Mouse (Mus musculus) heart, embryonic 12.5 days (tissue): ENCODE results near the gene Lhx1. TPM values are rescaled to one million over a fixed set of nuclear protein-coding genes. Genes with fewer than 3 reads are reported as not detected.

ENCODE experiments used
- ATAC-seq: fragments of 200-750 bp; cut with Nextera tagmentation; 2 replicates; pipeline ENCODE4 v1.8.0; 2017; ENCODE audit warnings: moderate TSS enrichment, moderate library complexity; ENCODE audit not compliant: insufficient number of reproducible peaks, low FRiP score
- H3K27ac ChIP-seq: fragments of 300-500 bp; sonication (generic); 2 replicates; pipeline ENCODE4 v1.5.1; 2016; ENCODE audit warnings: mild to moderate bottlenecking, moderate library complexity; ENCODE audit not compliant: poor library complexity, severe bottlenecking
- H3K27me3 ChIP-seq: fragments of 300-500 bp; sonication (generic); replicated peaks from 2 replicates; pipeline ENCODE4 v1.6.1; 2016; ENCODE audit warnings: mild to moderate bottlenecking, moderate library complexity
- H3K36me3 ChIP-seq: fragments of 300-500 bp; sonication (generic); 2 replicates; pipeline ENCODE4 v1.6.1; 2016; ENCODE audit warnings: mild to moderate bottlenecking, moderate library complexity
- H3K4me1 ChIP-seq: fragments of 300-500 bp; sonication (generic); replicated peaks from 2 replicates; pipeline ENCODE4 v1.6.1; 2016; ENCODE audit warnings: mild to moderate bottlenecking
- H3K4me2 ChIP-seq: fragments of 300-500 bp; sonication (generic); 2 replicates; pipeline ENCODE4 v1.6.1; 2016; ENCODE audit warnings: mild to moderate bottlenecking, moderate library complexity
- H3K4me3 ChIP-seq: fragments of 300-500 bp; sonication (generic); 2 replicates; pipeline ENCODE4 v1.5.1; 2016; ENCODE audit warnings: mild to moderate bottlenecking
- H3K9ac ChIP-seq: fragments of 300-500 bp; sonication (generic); 2 replicates; pipeline ENCODE4 v1.6.1; 2016; ENCODE audit warnings: mild to moderate bottlenecking, moderate library complexity
- H3K9me3 ChIP-seq: fragments of 300-500 bp; sonication (generic); replicated peaks from 2 replicates; pipeline ENCODE4 v1.6.1; 2016; ENCODE audit warnings: mild to moderate bottlenecking, moderate library complexity
- WGBS: fragments of 180-500 bp; shearing (Covaris S2); methylation state at CpG from one replicate; pipeline ENCODE4 v1.1.7; 2016; 5-methylcytosine and 5-hydroxymethylcytosine counted together
- polyA plus RNA-seq: library from polyadenylated mRNA; unstranded; fragments of >200 nt; fragmentation: Nextera tagmentation; extraction: Ambion mirVana; gene quantifications from 2 replicates; pipeline ENCODE4 v1.2.1, GENCODE M21; 2016

The Lhx1 gene
- polyA plus RNA-seq, 1 experiment from 2014 or later = 0.05 TPM

GRCm38 (mm10) chr11:84561546-84561945, 36.2 kb upstream of the Lhx1 start:
- Histone ChIP-seq H3K4me3 (no peak overlapping the region), H3K9me3 (no peaks in the 10 kb centered on the region), H3K27ac (no peak overlapping the region), H3K4me1 (0 out of 2 replicates have a peak, but pooled peaks cover 6% of the 10 kb centered on the region), H3K9ac (no peak overlapping the region), H3K36me3 (no peaks in the 10 kb centered on the region), H3K4me2 (no peak overlapping the region), H3K27me3 (peaks cover 23% of the 10 kb centered on the region)
- no peak for ATAC-seq
- 75% methylated on average over 5 of the region's 5 CpGs for WGBS

DNA sequence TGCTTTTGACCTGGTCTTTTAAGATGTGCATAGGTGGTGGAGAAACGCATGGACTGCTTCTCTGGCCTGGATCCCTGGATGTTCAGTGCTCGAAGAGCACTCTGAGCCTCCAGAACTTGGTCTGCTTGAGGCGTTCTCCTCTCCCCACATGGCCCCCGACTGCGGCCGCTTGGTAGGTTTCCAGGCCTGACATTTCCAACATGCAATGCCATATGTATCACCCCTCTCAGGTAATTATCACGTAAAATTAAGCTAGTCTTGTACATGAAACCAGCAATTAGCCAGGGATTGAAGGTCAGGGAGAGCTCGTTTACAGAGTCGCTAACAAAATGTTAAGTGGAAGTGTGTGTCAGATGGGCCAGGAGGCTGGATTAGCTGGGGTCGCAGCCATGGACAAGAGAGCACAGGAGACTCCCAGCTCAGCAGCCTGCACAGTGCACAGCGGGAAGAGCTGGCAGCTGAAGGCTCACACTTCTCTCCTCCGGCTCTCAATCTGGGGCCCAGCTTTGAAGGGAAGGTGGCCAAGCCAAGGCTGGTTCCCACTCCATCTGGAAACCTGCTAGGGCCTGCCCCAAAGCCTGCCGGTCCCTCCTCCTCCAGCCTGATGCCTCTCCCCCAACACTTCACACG, 28.6 kb upstream of the Lhx1 start:
- no peak overlapping the region for H3K4me3 ChIP-seq
- no peaks in the 10 kb centered on the region for H3K36me3 ChIP-seq
- no peak overlapping the region for H3K4me2 ChIP-seq
- ATAC-seq = no peak
- H3K9me3 ChIP-seq = 0 out of 2 replicates have a peak, but pooled peaks cover 4% of the 10 kb centered on the region
- H3K27ac ChIP-seq = no peak overlapping the region
- 72% methylated on average over 14 of the region's 14 CpGs for WGBS
- no peaks in the 10 kb centered on the region for H3K4me1 ChIP-seq
- peaks cover 5% of the 10 kb centered on the region; the same call in 1 of the 2 replicates for H3K27me3 ChIP-seq
- no peak overlapping the region for H3K9ac ChIP-seq

GRCm38 (mm10) chr11:84551296-84551695, 26.0 kb upstream of the Lhx1 start:
- Histone ChIP-seq H3K4me3 (no peak overlapping the region), H3K27me3 (peaks cover 8% of the 10 kb centered on the region; the same call in 1 of the 2 replicates), H3K27ac (no peak overlapping the region), H3K36me3 (no peaks in the 10 kb centered on the region), H3K4me2 (no peak overlapping the region), H3K9ac (no peak overlapping the region), H3K9me3 (0 out of 2 replicates have a peak, but pooled peaks cover 4% of the 10 kb centered on the region), H3K4me1 (no peaks in the 10 kb centered on the region)
- WGBS = 70% methylated on average over 4 of the region's 4 CpGs
- ATAC-seq = no peak

DNA sequence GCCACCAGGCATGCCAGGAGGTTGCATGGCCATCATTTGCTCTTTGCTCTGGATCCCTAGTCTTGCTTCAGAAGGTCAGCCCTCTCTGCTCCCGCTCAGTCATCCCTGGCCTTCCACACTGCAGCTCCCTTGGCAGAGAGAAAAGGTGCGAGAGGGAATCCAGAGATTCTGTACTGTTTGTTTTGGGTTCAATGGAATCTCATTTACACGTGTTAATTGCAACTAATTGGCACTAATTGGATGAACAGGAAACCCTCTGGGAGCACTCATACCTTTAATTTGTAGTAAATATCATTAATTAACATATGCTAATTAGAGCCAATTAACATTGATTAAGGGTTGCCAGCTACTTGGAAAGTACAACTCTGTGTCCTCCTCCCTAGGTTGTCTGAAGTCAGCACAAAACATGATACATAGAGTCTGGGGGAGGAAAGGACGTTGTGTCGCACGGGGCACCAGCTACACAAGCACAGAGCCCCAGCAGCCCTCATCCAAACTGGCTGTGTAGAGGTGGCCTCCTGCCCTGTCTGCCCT, 24.0 kb upstream of the Lhx1 start:
- no peak for ATAC-seq

DNA sequence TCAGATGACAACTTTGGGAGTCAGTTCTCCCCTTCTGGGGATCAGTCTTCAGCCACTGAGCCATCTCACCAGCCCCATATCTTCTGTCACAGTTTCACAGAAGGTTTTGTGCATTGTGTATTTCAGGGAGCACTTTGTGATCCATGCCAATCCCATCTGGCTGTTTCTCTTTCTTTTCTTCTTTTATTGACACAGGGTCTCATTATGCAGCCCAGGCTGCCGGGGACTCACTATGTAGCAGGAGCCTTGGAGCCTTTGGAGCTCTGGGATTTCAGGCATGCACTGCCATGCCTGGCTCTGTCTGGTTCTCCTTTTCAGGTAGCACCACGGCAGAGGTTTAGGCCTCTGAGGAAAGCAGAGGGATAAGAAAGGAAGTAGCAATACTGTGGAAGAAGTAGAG, 23.0 kb upstream of the Lhx1 start:
- Histone ChIP-seq H3K9ac (no peak overlapping the region), H3K36me3 (no peaks in the 10 kb centered on the region), H3K27me3 (peaks cover 8% of the 10 kb centered on the region; the same call in 1 of the 2 replicates), H3K4me1 (no peaks in the 10 kb centered on the region), H3K27ac (no peak overlapping the region), H3K9me3 (0 out of 2 replicates have a peak, but pooled peaks cover 4% of the 10 kb centered on the region), H3K4me3 (no peak overlapping the region), H3K4me2 (no peak overlapping the region)
- 63% methylated on average over 2 of the region's 2 CpGs for WGBS
- ATAC-seq = no peak

More for the DNA sequence above, 24.0 kb upstream of the Lhx1 start:
- H3K36me3 ChIP-seq = no peaks in the 10 kb centered on the region
- peaks cover 8% of the 10 kb centered on the region; the same call in 1 of the 2 replicates for H3K27me3 ChIP-seq
- no peak overlapping the region for H3K27ac ChIP-seq
- WGBS = 42% methylated on average over 6 of the region's 6 CpGs
- 0 out of 2 replicates have a peak, but pooled peaks cover 4% of the 10 kb centered on the region for H3K9me3 ChIP-seq
- no peak overlapping the region for H3K9ac ChIP-seq
- H3K4me2 ChIP-seq = no peak overlapping the region
- H3K4me1 ChIP-seq = no peaks in the 10 kb centered on the region
- H3K4me3 ChIP-seq = no peak overlapping the region

GRCm38 (mm10) chr11:84539981-84540380, 14.6 kb upstream of the Lhx1 start:
- Histone ChIP-seq H3K36me3 (no peaks in the 10 kb centered on the region), H3K27ac (no peak overlapping the region), H3K9me3 (no peaks in the 10 kb centered on the region), H3K4me2 (no peak overlapping the region), H3K4me3 (no peak overlapping the region), H3K9ac (no peak overlapping the region), H3K4me1 (peaks cover 8% of the 10 kb centered on the region; the same call in 1 of the 2 replicates), H3K27me3 (peaks cover 23% of the 10 kb centered on the region)
- ATAC-seq = no peak
- 24% methylated on average over 4 of the region's 4 CpGs for WGBS

DNA sequence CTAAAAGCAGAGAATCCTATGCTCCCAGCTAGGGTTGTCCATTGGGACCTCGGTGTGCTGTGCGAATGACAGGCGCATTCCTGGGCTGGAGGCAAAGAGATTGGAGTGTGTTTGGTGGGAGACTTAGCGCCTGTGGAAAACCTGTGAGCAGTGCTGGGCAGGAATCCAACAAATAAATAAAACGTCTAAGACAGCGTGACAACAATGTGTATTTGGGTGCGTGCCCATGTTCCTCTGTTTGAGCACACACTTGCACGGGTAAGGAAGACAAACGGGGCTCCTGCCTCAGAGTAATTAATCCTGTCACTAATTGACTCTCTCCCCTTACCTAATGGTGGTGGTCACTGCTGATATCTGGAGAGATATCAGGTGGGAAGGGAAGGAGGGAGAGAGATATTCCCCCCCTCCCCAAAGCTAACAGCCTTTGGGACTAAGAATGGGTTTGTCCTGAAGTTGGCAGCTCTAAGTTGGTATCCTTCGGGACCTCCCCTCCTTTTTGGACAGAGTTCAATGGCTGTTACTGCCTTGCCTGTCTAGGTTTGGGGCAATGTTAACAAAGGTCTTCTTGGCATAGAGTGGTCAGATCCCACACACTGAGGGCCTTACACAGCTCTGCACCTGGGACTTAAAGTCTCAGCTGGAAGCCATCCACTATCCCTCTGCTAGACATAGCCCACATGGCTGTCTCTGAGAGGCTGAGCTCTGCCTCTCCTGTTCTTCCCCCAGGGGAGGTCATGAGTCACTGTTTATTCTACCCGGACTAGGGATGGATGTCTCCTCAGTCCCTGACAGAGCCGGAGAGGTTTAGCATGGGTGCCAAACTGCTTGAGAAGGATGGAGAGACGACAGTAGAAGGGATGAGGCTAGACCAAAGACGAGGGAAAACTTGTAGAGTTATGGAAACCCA, 4.7 kb upstream of the Lhx1 start:
- Histone ChIP-seq H3K4me2 (no peak overlapping the region), H3K4me3 (peak overlapping the region; percentile 16; the same call in 1 of the 2 replicates)

DNA sequence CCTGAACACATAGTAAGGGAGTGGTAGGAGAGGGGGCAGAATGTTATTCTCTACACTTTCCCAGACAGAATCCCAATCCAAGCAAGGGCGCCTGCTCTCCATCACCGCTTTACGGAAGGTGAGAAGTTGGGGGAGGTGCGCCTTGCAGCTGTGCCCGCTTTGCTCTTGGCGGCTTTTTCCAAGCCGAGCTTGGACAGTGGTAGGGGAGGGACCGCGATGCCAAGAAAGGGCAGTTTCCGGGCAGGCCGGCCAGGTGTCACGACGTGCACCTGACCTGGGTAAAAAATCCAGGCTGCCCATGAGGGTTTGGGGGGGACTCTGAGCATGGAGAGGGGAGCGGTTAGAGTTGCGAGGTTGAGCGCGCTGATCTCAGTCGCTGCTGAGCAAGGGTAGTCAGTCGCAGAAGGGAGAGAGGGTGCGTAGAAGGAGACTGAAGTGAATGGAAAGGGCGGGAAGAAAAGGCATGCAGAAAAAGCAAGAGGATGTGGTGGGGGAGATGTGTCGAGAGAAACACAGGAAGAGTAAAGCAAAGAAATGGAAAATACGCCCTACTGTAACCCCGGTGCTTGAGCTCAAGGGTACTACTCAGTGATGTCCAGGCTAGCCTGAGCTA, 3.9 kb upstream of the Lhx1 start:
- WGBS = 2% methylated on average over 24 of the region's 24 CpGs
- peaks cover 33% of the 10 kb centered on the region for H3K4me1 ChIP-seq
- ATAC-seq = no peak
- H3K9me3 ChIP-seq = no peaks in the 10 kb centered on the region
- H3K9ac ChIP-seq = no peak overlapping the region
- H3K27ac ChIP-seq = no peak overlapping the region
- peak overlapping the region; percentile 16 for H3K4me3 ChIP-seq
- no peaks in the 10 kb centered on the region for H3K36me3 ChIP-seq
- H3K27me3 ChIP-seq = peaks cover 92% of the 10 kb centered on the region
- peak overlapping the region; percentile 42 for H3K4me2 ChIP-seq

More for the DNA sequence above, 4.7 kb upstream of the Lhx1 start:
- H3K27me3 ChIP-seq = peaks cover 84% of the 10 kb centered on the region
- no peak overlapping the region for H3K27ac ChIP-seq
- H3K9ac ChIP-seq = no peak overlapping the region
- no peak for ATAC-seq
- H3K9me3 ChIP-seq = no peaks in the 10 kb centered on the region
- peaks cover 31% of the 10 kb centered on the region for H3K4me1 ChIP-seq
- no peaks in the 10 kb centered on the region for H3K36me3 ChIP-seq
- WGBS = 10% methylated on average over 14 of the region's 14 CpGs

- Histone ChIP-seq H3K4me1 (peaks cover 49% of the 10 kb centered on the region), H3K4me2 (no peak overlapping the region), H3K36me3 (no peaks in the 10 kb centered on the region), H3K9ac (no peak overlapping the region), H3K27ac (no peak overlapping the region), H3K27me3 (peaks cover 100% of the 10 kb centered on the region), H3K4me3 (no peak overlapping the region), H3K9me3 (no peaks in the 10 kb centered on the region)
- no peak for ATAC-seq
- 4% methylated on average over 29 of the region's 29 CpGs for WGBS
These were observed 1.9 kb upstream of the Lhx1 start for GRCm38 (mm10) chr11:84526976-84527860.

- Histone ChIP-seq H3K4me3 (peak overlapping the region; percentile 57), H3K36me3 (no peaks in the 10 kb centered on the region), H3K27ac (no peak overlapping the region), H3K27me3 (peaks cover 100% of the 10 kb centered on the region), H3K4me1 (peaks cover 49% of the 10 kb centered on the region), H3K9me3 (no peaks in the 10 kb centered on the region), H3K4me2 (peak overlapping the region; percentile 86), H3K9ac (no peak overlapping the region)
- WGBS = under 1% methylated on average over 10 of the region's 10 CpGs
- no peak for ATAC-seq
These were observed 1.1 kb upstream of the Lhx1 start for GRCm38 (mm10) chr11:84526451-84526850.
